Mouse (Mus musculus) left cerebral cortex, postnatal 36 days (tissue): ENCODE data around the gene Calm2. TPM values are rescaled to one million over a fixed set of nuclear protein-coding genes. Genes with fewer than 3 reads are reported as not detected.

Source experiments
- DNase-seq, 2 experiments: peaks; one replicate each; pipeline ENCODE4 v3.0.0; 2021 to 2022; ENCODE audit warnings: low spot score in 2 of 2, mixed read lengths in 1 of 2
- intact Hi-C: fragments of 180-260 bp; cut with DNase I; formaldehyde crosslinking; loops from one replicate; pipeline ENCODE4 v1.15.1; 2025
- total RNA-seq, 2 experiments: library from RNA; stranded (reverse); gene quantifications; 2 replicates each; pipeline ENCODE4 v1.2.3; 2021

The Calm2 gene
- total RNA-seq, 2 experiments from 2014 or later: 2,128 to 2,274 TPM

GRCm38 (mm10) chr17:87429431-87429830 lies 17.3 kb downstream of the Calm2 start:
- no peak for DNase-seq
- intact Hi-C loops: loop anchor here (5.0 kb wide), 1 partner anchor 52 kb away; no protein-coding TSS in a partner anchor

GRCm38 (mm10) chr17:87427511-87427910 lies 19.2 kb downstream of the Calm2 start, which contains the start of gene Stpg4:
TSS of gene Stpg4 (minus strand) at chr17:87427741.
- intact Hi-C loops: loop anchor here (5.0 kb wide), 1 partner anchor 50 kb away; no protein-coding TSS in a partner anchor

GRCm38 (mm10) chr17:87418082-87418481 lies 28.7 kb downstream of the Calm2 start:
- intact Hi-C loops: no loop called here
- no peak for DNase-seq

More at GRCm38 (mm10) chr17:87427511-87427910, 19.2 kb downstream of the Calm2 start, which contains the start of gene Stpg4:
- DNase-seq: no peak

- no peak for DNase-seq
- intact Hi-C loops: no loop called here
Measured at GRCm38 (mm10) chr17:87406646-87407045, 40.1 kb downstream of the Calm2 start.

- DNase-seq: no peak
- intact Hi-C loops: no loop called here
Measured at GRCm38 (mm10) chr17:87405576-87405975, 41.2 kb downstream of the Calm2 start.

- DNase-seq: no peak
- intact Hi-C loops: no loop called here
Measured at GRCm38 (mm10) chr17:87403462-87403861, 43.3 kb downstream of the Calm2 start.

- DNase-seq: no peak
- intact Hi-C loops: no loop called here
Measured at GRCm38 (mm10) chr17:87402444-87402843, 44.3 kb downstream of the Calm2 start.

- intact Hi-C loops: no loop called here
- no peak for DNase-seq
Measured at GRCm38 (mm10) chr17:87397088-87397487, 49.6 kb downstream of the Calm2 start.

GRCm38 (mm10) chr17:87391242-87391641 lies 55.5 kb downstream of the Calm2 start:
- no peak for DNase-seq
- intact Hi-C loops: no loop called here

GRCm38 (mm10) chr17:87387068-87387467 lies 59.7 kb downstream of the Calm2 start:
- DNase-seq: no peak
- intact Hi-C loops: no loop called here

GRCm38 (mm10) chr17:87385835-87386234 lies 60.9 kb downstream of the Calm2 start:
- no peak for DNase-seq
- intact Hi-C loops: no loop called here

Other genes with a start within 250 kb of the Calm2 start
- 10 to 100 TPM; 50.3 to 55.8 TPM for gene Mcfd2, start 181.0 kb downstream of the Calm2 start, total RNA-seq
- gene Ttc7, start 164.0 kb downstream of the Calm2 start, total RNA-seq: 10 to 100 TPM; 13.1 to 14.7 TPM
- not detected for gene Stpg4, start 19.2 kb downstream of the Calm2 start, total RNA-seq
- not detected for gene Epcam, start 189.0 kb upstream of the Calm2 start, total RNA-seq
- 10 to 100 TPM; 31.2 to 31.3 TPM for gene Msh2, start 225.4 kb upstream of the Calm2 start, total RNA-seq